Mouse (Mus musculus) midbrain, postnatal 0 days (tissue): ENCODE measurements at regions not wholly inside any gene's neighbourhood (a gene's known extent, or its start where the extent isn't known, plus 50 kb on each side); places are given as distances from the start of the nearest gene placed in this dataset.
"Not testable (repeated sequence)": the region's sequence is repeated elsewhere in the genome, so short reads cannot be mapped to it uniquely, and the experiment has no call there.

Source experiments
- ATAC-seq: fragments of 200-750 bp; cut with Nextera tagmentation; 2 replicates; pipeline ENCODE4 v1.8.0; 2017; ENCODE audit warnings: moderate number of reproducible peaks, mild to moderate bottlenecking, moderate TSS enrichment, moderate library complexity; ENCODE audit not compliant: low FRiP score
- DNase-seq: peaks from one replicate; pipeline ENCODE4 v3.0.0-alpha.2; 2015; ENCODE audit warnings: low spot score
- H3K27ac ChIP-seq: fragments of 300-500 bp; sonication (generic); 2 replicates; pipeline ENCODE4 v1.5.1; 2014; ENCODE audit warnings: low read depth, mild to moderate bottlenecking, low read length, mixed read lengths
- H3K27me3 ChIP-seq: fragments of 300-500 bp; sonication (generic); 2 replicates; pipeline ENCODE4 v1.6.1; 2014; ENCODE audit warnings: low read length, control low read depth, mixed read lengths; ENCODE audit not compliant: insufficient read depth
- H3K36me3 ChIP-seq: fragments of 300-500 bp; sonication (generic); 2 replicates; pipeline ENCODE4 v1.6.1; 2014; ENCODE audit warnings: low read length, control low read depth, mixed read lengths; ENCODE audit not compliant: insufficient read depth
- H3K4me1 ChIP-seq: fragments of 300-500 bp; sonication (generic); 2 replicates; pipeline ENCODE4 v1.6.1; 2014; ENCODE audit warnings: mild to moderate bottlenecking, control low read depth, antibody characterized with exemption, low read length, mixed read lengths; ENCODE audit not compliant: insufficient read depth
- H3K4me2 ChIP-seq: fragments of 300-500 bp; sonication (generic); 2 replicates; pipeline ENCODE4 v1.6.1; 2014; ENCODE audit warnings: low read depth, mild to moderate bottlenecking, low read length, mixed read lengths; ENCODE audit not compliant: poor library complexity, severe bottlenecking
- H3K4me3 ChIP-seq: fragments of 300-500 bp; sonication (generic); 2 replicates; pipeline ENCODE4 v1.5.1; 2014; ENCODE audit warnings: low read depth, mild to moderate bottlenecking, low read length, moderate library complexity
- H3K9ac ChIP-seq: fragments of 300-500 bp; sonication (generic); replicated peaks from 2 replicates; pipeline ENCODE4 v1.6.1; 2014; ENCODE audit warnings: mild to moderate bottlenecking, low read length, moderate library complexity, mixed read lengths; ENCODE audit not compliant: poor library complexity, severe bottlenecking
- H3K9me3 ChIP-seq: fragments of 300-500 bp; sonication (generic); 2 replicates; pipeline ENCODE4 v1.6.1; 2016; ENCODE audit warnings: low read length, control low read depth
- CTCF ChIP-seq: IDR thresholded peaks from 2 replicates; pipeline ENCODE4 v1.5.1; 2016; ENCODE audit warnings: antibody characterized with exemption, mild to moderate bottlenecking
- WGBS: fragments of 180-500 bp; shearing (Covaris S2); extraction: QIAGEN DNeasy Blood & Tissue Kit; methylation state at CpG from one replicate; pipeline ENCODE4 v1.1.7; 2014; 5-methylcytosine and 5-hydroxymethylcytosine counted together

DNA sequence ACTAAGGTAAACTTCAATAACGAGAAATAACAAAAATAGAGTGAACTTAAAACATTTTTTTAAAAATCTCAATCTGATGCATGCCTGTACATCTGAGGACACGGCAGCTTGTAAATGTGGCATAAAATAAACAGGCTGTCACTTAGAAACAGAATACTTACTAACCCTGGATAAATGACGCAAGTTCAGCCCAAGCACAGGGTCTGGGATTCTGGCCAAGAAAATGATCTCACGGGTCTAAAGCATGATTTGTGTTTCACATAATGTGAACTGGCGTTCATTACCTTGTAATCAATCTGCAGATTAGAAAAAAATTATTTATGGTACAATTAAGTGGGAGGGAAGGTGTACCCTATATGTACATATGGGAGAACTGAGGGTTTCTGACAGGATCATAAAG is 512.1 kb upstream of the Vrk2 start:
- DNase-seq = peak; percentile 5
- no peak overlapping the region for H3K27ac ChIP-seq
- WGBS = 66% methylated on average over 5 of the region's 5 CpGs
- no peaks in the 10 kb centered on the region for H3K36me3 ChIP-seq
- H3K4me3 ChIP-seq = no peak overlapping the region
- no peaks in the 10 kb centered on the region for H3K4me1 ChIP-seq
- no peak for TF ChIP-seq CTCF
- no peak for ATAC-seq
- no peaks in the 10 kb centered on the region for H3K27me3 ChIP-seq
- H3K4me2 ChIP-seq = no peak overlapping the region
- no peaks in the 10 kb centered on the region for H3K9me3 ChIP-seq
- no peak overlapping the region for H3K9ac ChIP-seq

GRCm38 (mm10) chr11:27102906-27103305 is 509.1 kb upstream of the Vrk2 start:
- DNase-seq = no peak
- ATAC-seq = no peak
- no peak overlapping the region for H3K4me3 ChIP-seq
- no peaks in the 10 kb centered on the region for H3K27me3 ChIP-seq
- no peaks in the 10 kb centered on the region for H3K36me3 ChIP-seq
- H3K27ac ChIP-seq = no peak overlapping the region
- no peak for TF ChIP-seq CTCF
- H3K9ac ChIP-seq = no peak overlapping the region
- no peaks in the 10 kb centered on the region for H3K4me1 ChIP-seq
- no peak overlapping the region for H3K4me2 ChIP-seq
- no peaks in the 10 kb centered on the region for H3K9me3 ChIP-seq

- Histone ChIP-seq H3K27me3 (no peaks in the 10 kb centered on the region), H3K27ac (no peak overlapping the region), H3K9me3 (no peaks in the 10 kb centered on the region), H3K9ac (no peak overlapping the region), H3K4me3 (no peak overlapping the region), H3K4me2 (no peak overlapping the region), H3K36me3 (no peaks in the 10 kb centered on the region), H3K4me1 (no peaks in the 10 kb centered on the region)
- DNase-seq (no peak), ATAC-seq (no peak)
- 100% methylated on average over 2 of the region's 2 CpGs for WGBS
- no peak for TF ChIP-seq CTCF
These were observed 508.2 kb upstream of the Vrk2 start for GRCm38 (mm10) chr11:27102045-27102444.

DNA sequence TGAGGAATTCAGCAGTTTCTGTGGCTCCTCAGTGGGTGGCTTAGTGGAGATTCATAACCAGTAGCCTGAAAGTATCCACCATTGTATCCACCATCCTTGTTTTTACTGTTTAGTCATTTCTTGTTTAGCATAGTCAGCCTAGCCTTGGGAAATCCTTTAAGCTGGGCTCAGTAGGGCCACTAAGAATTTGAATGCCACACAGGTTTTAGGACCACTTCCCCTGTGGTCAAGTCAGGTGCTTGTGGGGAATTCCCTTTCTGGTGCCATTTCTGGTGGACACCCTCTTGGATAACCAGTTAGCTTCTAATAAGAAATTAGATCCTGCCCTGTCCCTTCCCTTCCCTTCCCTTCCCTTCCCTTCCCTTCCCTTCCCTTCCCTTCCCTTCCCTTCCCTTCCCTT is 502.8 kb upstream of the Vrk2 start:
- Histone ChIP-seq H3K4me3 (no peak overlapping the region), H3K27ac (no peak overlapping the region), H3K27me3 (no peaks in the 10 kb centered on the region), H3K9ac (no peak overlapping the region), H3K9me3 (no peaks in the 10 kb centered on the region), H3K36me3 (no peaks in the 10 kb centered on the region), H3K4me1 (no peaks in the 10 kb centered on the region), H3K4me2 (no peak overlapping the region)
- no peak for ATAC-seq
- no peak for TF ChIP-seq CTCF
- no peak for DNase-seq

DNA sequence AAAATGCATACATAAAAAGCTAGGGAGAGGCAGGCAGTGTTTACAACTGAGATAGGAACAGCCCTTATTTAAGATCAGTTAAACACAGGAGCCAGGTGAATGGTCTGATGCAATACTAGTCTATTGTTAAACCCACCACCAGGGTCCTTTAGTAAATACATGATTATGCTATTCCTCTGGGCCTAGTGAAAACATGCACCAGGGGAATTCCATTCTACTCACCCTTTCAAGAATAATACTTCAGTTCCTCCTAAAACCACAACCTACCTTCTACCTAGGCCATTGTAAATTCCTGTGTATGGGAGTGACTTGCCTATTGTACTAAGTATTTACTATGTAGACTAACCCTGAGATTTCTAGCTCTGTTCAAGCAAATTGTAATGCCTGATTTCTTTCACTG is 501.7 kb upstream of the Vrk2 start:
- not testable (repeated sequence) for ATAC-seq, H3K4me1 ChIP-seq, H3K36me3 ChIP-seq

DNA sequence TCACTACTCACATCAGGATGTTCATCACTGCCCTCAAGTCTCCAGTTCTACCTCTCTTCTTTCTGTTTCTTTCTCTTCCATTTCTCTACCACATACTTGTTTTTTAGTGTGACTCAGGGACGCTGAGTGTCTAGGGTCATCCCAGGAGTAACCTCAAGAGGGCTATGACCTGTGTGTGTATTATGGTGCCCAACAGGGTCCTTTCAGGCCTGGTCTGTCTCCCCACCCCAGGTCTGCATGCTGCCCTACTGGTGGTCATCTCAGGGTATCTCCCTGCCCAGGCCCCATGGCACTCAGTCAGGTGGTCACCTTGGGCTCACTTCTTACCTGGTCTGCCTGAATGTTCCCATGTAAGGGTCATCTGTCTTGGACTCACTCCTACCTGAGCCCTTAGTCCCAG is 492.7 kb upstream of the Vrk2 start:
- no peak overlapping the region for H3K9ac ChIP-seq
- H3K27ac ChIP-seq = no peak overlapping the region
- H3K36me3 ChIP-seq = no peaks in the 10 kb centered on the region
- ATAC-seq (no peak), DNase-seq (no peak)
- H3K4me3 ChIP-seq = no peak overlapping the region
- 86% methylated on average over 1 of the region's 1 CpGs for WGBS
- H3K4me2 ChIP-seq = no peak overlapping the region
- no peaks in the 10 kb centered on the region for H3K4me1 ChIP-seq
- TF ChIP-seq CTCF = no peak
- H3K27me3 ChIP-seq = no peaks in the 10 kb centered on the region
- H3K9me3 ChIP-seq = no peaks in the 10 kb centered on the region

More for the DNA sequence above, 501.7 kb upstream of the Vrk2 start:
- not testable (repeated sequence) for H3K9ac ChIP-seq, DNase-seq, H3K27me3 ChIP-seq, H3K27ac ChIP-seq, H3K4me3 ChIP-seq, H3K4me2 ChIP-seq, H3K9me3 ChIP-seq

GRCm38 (mm10) chr11:27081188-27081587 is 487.4 kb upstream of the Vrk2 start:
- no peak overlapping the region for H3K4me3 ChIP-seq
- DNase-seq (no peak), ATAC-seq (no peak)
- no peak for TF ChIP-seq CTCF
- no peak overlapping the region for H3K4me2 ChIP-seq
- H3K36me3 ChIP-seq = no peaks in the 10 kb centered on the region
- H3K27ac ChIP-seq = no peak overlapping the region
- H3K27me3 ChIP-seq = no peaks in the 10 kb centered on the region
- H3K9ac ChIP-seq = no peak overlapping the region
- no peaks in the 10 kb centered on the region for H3K4me1 ChIP-seq
- no peaks in the 10 kb centered on the region for H3K9me3 ChIP-seq
